Mouse (Mus musculus) myocyte (in vitro differentiated cells): Measurements from ENCODE around the gene Nedd9. TPM values are rescaled to one million over a fixed set of nuclear protein-coding genes. Genes with fewer than 3 reads are reported as not detected.
A peak's percentile ranks its signal among the peaks of the same experiment; 100 is the strongest.

Experiments used
- H3K27me3 ChIP-seq: one replicate; pipeline ENCODE4 v1.6.1; 2011; ENCODE audit not compliant: control insufficient read depth, insufficient read depth, insufficient read length
- H3K36me3 ChIP-seq: one replicate; pipeline ENCODE4 v1.6.1; 2011; ENCODE audit not compliant: control insufficient read depth, insufficient read depth
- H3K4me2 ChIP-seq: one replicate; pipeline ENCODE4 v1.6.1; 2011; ENCODE audit warnings: low read depth, control low read depth
- H3K4me3 ChIP-seq: one replicate; pipeline ENCODE4 v1.5.1; 2011; ENCODE audit warnings: mild to moderate bottlenecking, control low read depth, moderate library complexity
- H3K79me2 ChIP-seq: one replicate; pipeline ENCODE4 v1.6.1; 2011; ENCODE audit not compliant: control insufficient read depth, insufficient read depth
- H3ac ChIP-seq: one replicate; pipeline ENCODE4 v1.6.1; 2011; ENCODE audit not compliant: control insufficient read depth, insufficient read length
- CEBPB ChIP-seq: IDR thresholded peaks from 2 replicates; pipeline ENCODE4 v1.6.1; 2011; ENCODE audit warnings: mild to moderate bottlenecking, moderate library complexity; ENCODE audit not compliant: poor library complexity, insufficient read depth, severe bottlenecking
- E2F4 ChIP-seq: IDR thresholded peaks from one replicate; pipeline ENCODE4 v1.6.1; 2011; ENCODE audit warnings: mild to moderate bottlenecking, control low read depth, moderate library complexity; ENCODE audit not compliant: insufficient read depth
- MAX ChIP-seq: IDR thresholded peaks from one replicate; pipeline ENCODE4 v1.6.1; 2011; ENCODE audit warnings: low read depth, mild to moderate bottlenecking, control low read depth
- MYOD1 ChIP-seq, 3 experiments: IDR thresholded peaks; one replicate each; pipeline ENCODE4 v1.6.1; 2011; ENCODE audit warnings: control low read depth in 2 of 3, low read depth in 2 of 3, mild to moderate bottlenecking in 2 of 3, moderate library complexity in 1 of 3; ENCODE audit not compliant: insufficient read length in 2 of 3, control insufficient read depth in 1 of 3
- MYOG ChIP-seq, 3 experiments: IDR thresholded peaks; one replicate each; pipeline ENCODE4 v1.6.1; 2011; ENCODE audit warnings: control low read depth in 2 of 3, low read depth in 2 of 3, mild to moderate bottlenecking in 2 of 3; ENCODE audit not compliant: insufficient read length in 2 of 3, control insufficient read depth in 1 of 3, insufficient read depth in 1 of 3
- POLR2A ChIP-seq: IDR thresholded peaks from one replicate; pipeline ENCODE4 v1.6.1; 2011; ENCODE audit warnings: low read depth, mild to moderate bottlenecking, control low read depth, moderate library complexity; ENCODE audit not compliant: insufficient read length
- POLR2AphosphoS2 ChIP-seq: IDR thresholded peaks from one replicate; pipeline ENCODE4 v1.6.1; 2011; ENCODE audit warnings: low read depth, control low read depth; ENCODE audit not compliant: insufficient read length
- REST ChIP-seq: IDR thresholded peaks from one replicate; pipeline ENCODE4 v1.6.1; 2011; ENCODE audit warnings: mild to moderate bottlenecking, control low read depth, moderate library complexity; ENCODE audit not compliant: insufficient read depth, insufficient read length
- SRF ChIP-seq: IDR thresholded peaks from one replicate; pipeline ENCODE4 v1.6.1; 2011; ENCODE audit warnings: low read depth; ENCODE audit not compliant: control insufficient read depth, insufficient read length
- TCF12 ChIP-seq: IDR thresholded peaks from one replicate; pipeline ENCODE4 v1.6.1; 2011; ENCODE audit warnings: mild to moderate bottlenecking, control low read depth; ENCODE audit not compliant: poor library complexity, insufficient read depth, severe bottlenecking
- TCF3 ChIP-seq: IDR thresholded peaks from one replicate; pipeline ENCODE4 v1.6.1; 2011; ENCODE audit warnings: low read depth, control low read depth; ENCODE audit not compliant: insufficient read length
- USF1 ChIP-seq: IDR thresholded peaks from one replicate; pipeline ENCODE4 v1.6.1; 2011; ENCODE audit warnings: low read depth, mild to moderate bottlenecking, control low read depth, moderate library complexity
- polyA plus RNA-seq: library from polyadenylated mRNA; unstranded; fragments of >200 nt; fragmentation: generic; extraction: Trizol; gene quantifications from one replicate; pipeline ENCODE4 v1.2.1, GENCODE M21; 2012; ENCODE audit warnings: missing spikeins

Nedd9 gene
- polyA plus RNA-seq, 1 experiment = 11.6 TPM

GRCm38 (mm10) chr13:41487409-41487743, 214 bp upstream of the Nedd9 start:
- Histone ChIP-seq H3K79me2 (no peaks in the 10 kb centered on the region), H3K4me2 (peak overlapping the region; percentile 31), H3K4me3 (no peak overlapping the region), H3ac (no peak overlapping the region), H3K36me3 (no peaks in the 10 kb centered on the region), H3K27me3 (no peaks in the 10 kb centered on the region)
- TF ChIP-seq POLR2AphosphoS2 (no peak), MYOG (IDR thresholded peaks at IDR 0.05; ENCODE audit: control insufficient read depth in 1 of 3, insufficient read depth in 1 of 3, insufficient read length in 2 of 3, low read depth in 2 of 3) (no peak), USF1 (no peak), TCF3 (no peak), MYOD1 (IDR thresholded peaks at IDR 0.05; ENCODE audit: control insufficient read depth in 1 of 3, insufficient read length in 2 of 3, low read depth in 2 of 3) (no peak), TCF12 (no peak), CEBPB (no peak), SRF (no peak), MAX (no peak), POLR2A (no peak), REST (no peak), E2F4 (no peak)

GRCm38 (mm10) chr13:41483966-41484365, 3.2 kb downstream of the Nedd9 start:
- TF ChIP-seq CEBPB (no peak), MAX (no peak), POLR2AphosphoS2 (no peak), MYOG (IDR thresholded peaks at IDR 0.05; ENCODE audit: control insufficient read depth in 1 of 3, insufficient read depth in 1 of 3, insufficient read length in 2 of 3, low read depth in 2 of 3) (no peak), MYOD1 (IDR thresholded peaks at IDR 0.05; ENCODE audit: control insufficient read depth in 1 of 3, insufficient read length in 2 of 3, low read depth in 2 of 3) (no peak), TCF12 (no peak), E2F4 (no peak), SRF (no peak), TCF3 (no peak), USF1 (no peak), POLR2A (no peak)
- Histone ChIP-seq H3K4me2 (no peak overlapping the region), H3K4me3 (no peak overlapping the region), H3K36me3 (no peaks in the 10 kb centered on the region), H3K27me3 (no peaks in the 10 kb centered on the region), H3K79me2 (no peaks in the 10 kb centered on the region), H3ac (no peak overlapping the region)

DNA sequence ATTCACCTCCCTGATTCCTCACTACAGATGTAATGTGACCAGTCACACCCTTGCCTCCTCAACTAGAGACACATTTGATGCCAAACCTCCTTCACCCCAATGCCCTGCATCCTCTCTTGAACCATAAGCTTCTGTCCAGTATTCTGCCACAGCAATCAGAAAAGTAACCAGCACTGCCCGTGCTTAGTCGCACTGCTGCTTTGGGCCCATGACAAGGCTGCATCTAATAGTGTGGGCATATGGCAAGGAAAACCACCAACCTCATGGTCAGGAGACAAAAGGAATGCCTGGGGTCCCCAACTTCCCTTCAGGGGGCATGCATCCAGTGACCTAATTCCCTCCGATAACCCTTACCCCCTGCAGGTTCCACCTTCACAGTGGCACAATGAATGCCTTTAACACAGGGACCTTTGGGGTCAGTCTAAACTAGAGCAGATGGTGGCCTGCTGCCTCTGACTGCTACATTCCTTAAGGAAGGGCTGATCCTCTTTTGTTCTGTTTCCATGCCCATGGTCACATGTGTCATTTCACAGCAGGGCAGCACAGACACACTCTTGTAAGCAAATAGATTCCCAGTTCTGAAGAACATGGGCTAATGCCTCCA, 4.7 kb downstream of the Nedd9 start:
- no peak overlapping the region for H3ac ChIP-seq
- no peak overlapping the region for H3K4me2 ChIP-seq
- TF ChIP-seq USF1 = no peak
- no peak for TF ChIP-seq MYOG (IDR thresholded peaks at IDR 0.05; ENCODE audit: control insufficient read depth in 1 of 3, insufficient read depth in 1 of 3, insufficient read length in 2 of 3, low read depth in 2 of 3)
- no peak for TF ChIP-seq E2F4
- no peak for TF ChIP-seq TCF3
- TF ChIP-seq MYOD1 (IDR thresholded peaks at IDR 0.05; ENCODE audit: control insufficient read depth in 1 of 3, insufficient read length in 2 of 3, low read depth in 2 of 3) = no peak
- no peak for TF ChIP-seq TCF12
- no peak for TF ChIP-seq MAX
- H3K4me3 ChIP-seq = no peak overlapping the region
- H3K79me2 ChIP-seq = no peaks in the 10 kb centered on the region
- H3K36me3 ChIP-seq = no peaks in the 10 kb centered on the region
- H3K27me3 ChIP-seq = no peaks in the 10 kb centered on the region

- no peak overlapping the region for H3K4me3 ChIP-seq
- no peak overlapping the region for H3K4me2 ChIP-seq
- no peaks in the 10 kb centered on the region for H3K27me3 ChIP-seq
- no peak for TF ChIP-seq CEBPB
- TF ChIP-seq MYOG (IDR thresholded peaks at IDR 0.05; ENCODE audit: control insufficient read depth in 1 of 3, insufficient read depth in 1 of 3, insufficient read length in 2 of 3, low read depth in 2 of 3) = no peak
- no peak for TF ChIP-seq TCF12
- TF ChIP-seq MYOD1 (IDR thresholded peaks at IDR 0.05; ENCODE audit: control insufficient read depth in 1 of 3, insufficient read length in 2 of 3, low read depth in 2 of 3) = no peak
- no peak for TF ChIP-seq POLR2A
- TF ChIP-seq E2F4 = no peak
- no peak for TF ChIP-seq MAX
- no peak for TF ChIP-seq SRF
- TF ChIP-seq POLR2AphosphoS2 = no peak
- TF ChIP-seq TCF3 = no peak
- no peak for TF ChIP-seq REST
- TF ChIP-seq USF1 = no peak
- H3K79me2 ChIP-seq = no peaks in the 10 kb centered on the region
- H3K36me3 ChIP-seq = no peaks in the 10 kb centered on the region
- no peak overlapping the region for H3ac ChIP-seq
Observed at GRCm38 (mm10) chr13:41479737-41480435, 7.3 kb downstream of the Nedd9 start.
